Mouse (Mus musculus) embryonic facial prominence, embryonic 10.5 days (tissue): ENCODE measurements around the gene Pcgf1. TPM values are rescaled to one million over a fixed set of nuclear protein-coding genes. Genes with fewer than 3 reads are reported as not detected.

ENCODE experiments used
- DNase-seq: peaks from one replicate; pipeline ENCODE4 v3.0.0-alpha.2; 2017; ENCODE audit warnings: low spot score
- H3K27ac ChIP-seq: fragments of 300-500 bp; sonication (generic); replicated peaks from 2 replicates; pipeline ENCODE4 v1.5.1; 2016; ENCODE audit warnings: mild to moderate bottlenecking
- H3K27me3 ChIP-seq: fragments of 300-500 bp; sonication (generic); replicated peaks from 2 replicates; pipeline ENCODE4 v1.6.1; 2016; ENCODE audit warnings: low read depth, mild to moderate bottlenecking; ENCODE audit not compliant: poor library complexity, severe bottlenecking
- H3K36me3 ChIP-seq: fragments of 300-500 bp; sonication (generic); replicated peaks from 2 replicates; pipeline ENCODE4 v1.6.1; 2016; ENCODE audit warnings: mild to moderate bottlenecking, moderate library complexity
- H3K4me1 ChIP-seq: fragments of 300-500 bp; sonication (generic); 2 replicates; pipeline ENCODE4 v1.6.1; 2016
- H3K4me3 ChIP-seq: fragments of 300-500 bp; sonication (generic); 2 replicates; pipeline ENCODE4 v1.5.1; 2016; ENCODE audit warnings: mild to moderate bottlenecking, moderate library complexity
- H3K9me3 ChIP-seq: fragments of 300-500 bp; sonication (generic); 2 replicates; pipeline ENCODE4 v1.6.1; 2016; ENCODE audit warnings: mild to moderate bottlenecking
- WGBS: fragments of 180-500 bp; shearing (Covaris S2); methylation state at CpG from one replicate; pipeline ENCODE4 v1.1.7; 2016; 5-methylcytosine and 5-hydroxymethylcytosine counted together
- polyA plus RNA-seq: library from polyadenylated mRNA; unstranded; fragments of >200 nt; fragmentation: Nextera tagmentation; extraction: Ambion mirVana; gene quantifications from 2 replicates; pipeline ENCODE4 v1.2.1, GENCODE M21; 2016

Gene Pcgf1
- 45.7 and 49.5 TPM in 2 replicates for polyA plus RNA-seq

DNA sequence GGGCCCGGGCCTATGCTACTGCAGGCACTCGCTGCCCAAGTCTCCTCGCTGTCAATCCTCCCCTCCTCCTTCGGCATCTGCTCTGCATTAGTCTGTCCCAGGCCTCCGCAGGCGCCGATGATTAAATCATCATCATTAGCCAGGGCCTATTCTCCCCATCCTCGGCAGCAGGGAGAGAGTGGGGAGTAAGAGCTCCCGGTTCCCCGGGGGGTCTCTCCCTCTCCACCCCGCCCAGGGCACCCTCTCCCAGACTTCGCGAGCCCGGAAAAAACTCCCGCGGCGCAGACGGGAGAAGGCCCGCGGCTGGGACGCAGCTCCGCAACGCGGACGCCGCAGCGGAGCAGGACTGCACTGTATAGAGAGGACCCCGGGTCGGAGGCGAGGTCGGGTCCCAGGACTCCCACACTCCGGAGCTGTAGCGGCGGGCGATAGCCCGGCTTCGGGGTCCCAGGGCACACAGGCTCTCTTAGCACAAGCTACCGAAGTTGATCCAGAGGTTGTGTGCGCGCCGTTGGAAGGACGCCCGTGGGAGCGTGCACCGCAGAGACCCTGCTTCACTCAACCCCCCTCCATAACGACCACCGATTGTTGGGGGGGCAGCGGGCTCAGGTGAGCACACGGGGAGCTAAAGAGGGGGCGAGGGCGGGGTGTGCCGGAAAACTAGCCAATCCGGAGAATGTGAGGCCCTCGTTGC is at the start of gene Pcgf1:
Gene Pcgf1, plus strand, starts transcription at position 240 of the 694 bp plus-strand sequence.
- peaks cover 71% of the 10 kb centered on the region for H3K27me3 ChIP-seq
- no peaks in the 10 kb centered on the region for H3K9me3 ChIP-seq
- peak within 1 kb of the TSS; percentile 95 for H3K27ac ChIP-seq
- peaks cover 21% of the 10 kb centered on the region for H3K4me1 ChIP-seq
- peak; percentile 81 for DNase-seq
- under 1% methylated on average over 54 of the region's 54 CpGs for WGBS
- peak within 1 kb of the TSS; percentile 87 for H3K4me3 ChIP-seq
- H3K36me3 ChIP-seq = peaks cover 30% of the 10 kb centered on the region

DNA sequence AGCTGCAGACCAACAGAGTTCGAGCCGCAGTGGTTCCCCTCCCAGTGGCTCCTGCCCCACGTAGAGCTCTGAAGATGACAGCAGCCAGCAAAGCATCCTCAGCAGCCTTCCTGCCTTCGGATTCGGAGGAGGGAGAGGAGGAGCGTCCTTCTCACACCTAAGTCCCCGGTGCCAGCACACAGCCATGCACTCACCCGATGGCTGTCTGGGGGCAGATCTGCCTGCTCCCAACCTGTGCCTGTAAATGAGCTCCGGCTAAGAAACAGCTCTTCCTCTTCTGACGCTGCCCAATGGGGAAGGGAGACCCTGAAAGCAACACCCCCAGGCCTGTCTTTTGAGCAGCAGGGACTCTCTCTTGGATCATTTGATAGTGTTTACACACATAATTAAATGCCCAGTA is 47.9 kb upstream of the Pcgf1 start:
- Histone ChIP-seq H3K27me3 (peaks cover 72% of the 10 kb centered on the region), H3K36me3 (peaks cover 10% of the 10 kb centered on the region; the same call in 1 of the 2 replicates), H3K27ac (no peak overlapping the region), H3K4me3 (no peak overlapping the region), H3K4me1 (peaks cover 63% of the 10 kb centered on the region), H3K9me3 (no peaks in the 10 kb centered on the region)
- no peak for DNase-seq
- WGBS = 11% methylated on average over 10 of the region's 10 CpGs

GRCm38 (mm10) chr6:83031111-83031510 is 46.6 kb upstream of the Pcgf1 start:
- H3K4me3 ChIP-seq = no peak overlapping the region
- H3K9me3 ChIP-seq = no peaks in the 10 kb centered on the region
- WGBS = 54% methylated on average over 7 of the region's 7 CpGs
- no peak for DNase-seq
- H3K27ac ChIP-seq = no peak overlapping the region
- H3K4me1 ChIP-seq = peaks cover 71% of the 10 kb centered on the region
- peaks cover 84% of the 10 kb centered on the region for H3K27me3 ChIP-seq
- H3K36me3 ChIP-seq = peaks cover 10% of the 10 kb centered on the region; the same call in 1 of the 2 replicates

GRCm38 (mm10) chr6:83031921-83032590 is 45.6 kb upstream of the Pcgf1 start:
- Histone ChIP-seq H3K4me3 (peak overlapping the region; percentile 63), H3K9me3 (no peaks in the 10 kb centered on the region), H3K27me3 (peaks cover 87% of the 10 kb centered on the region), H3K36me3 (peaks cover 10% of the 10 kb centered on the region; the same call in 1 of the 2 replicates), H3K4me1 (peaks cover 71% of the 10 kb centered on the region), H3K27ac (no peak overlapping the region)
- no peak for DNase-seq
- 11% methylated on average over 18 of the region's 18 CpGs for WGBS

GRCm38 (mm10) chr6:83032769-83033191 is 44.9 kb upstream of the Pcgf1 start:
- H3K27ac ChIP-seq = peak overlapping the region; percentile 86
- H3K36me3 ChIP-seq = peaks cover 10% of the 10 kb centered on the region; the same call in 1 of the 2 replicates
- H3K4me1 ChIP-seq = peaks cover 66% of the 10 kb centered on the region
- WGBS = under 1% methylated on average over 31 of the region's 31 CpGs
- H3K27me3 ChIP-seq = peaks cover 87% of the 10 kb centered on the region
- H3K4me3 ChIP-seq = peak overlapping the region; percentile 63
- peak; percentile 84 for DNase-seq
- no peaks in the 10 kb centered on the region for H3K9me3 ChIP-seq

- peak; percentile 86 for DNase-seq
These were observed 44.2 kb upstream of the Pcgf1 start, which contains the start of the genes Dok1 and Loxl3 for GRCm38 (mm10) chr6:83033249-83034185. Dok1 (minus strand) TSS chr6:83033471. Loxl3 (plus strand) TSS chr6:83034173.

GRCm38 (mm10) chr6:83034463-83035055 is 43.1 kb upstream of the Pcgf1 start:
- DNase-seq = no peak
- peak overlapping the region; percentile 63 for H3K4me3 ChIP-seq
- H3K4me1 ChIP-seq = peaks cover 63% of the 10 kb centered on the region
- H3K27ac ChIP-seq = peak overlapping the region; percentile 86
- 13% methylated on average over 5 of the region's 5 CpGs for WGBS
- peaks cover 10% of the 10 kb centered on the region; the same call in 1 of the 2 replicates for H3K36me3 ChIP-seq
- no peaks in the 10 kb centered on the region for H3K9me3 ChIP-seq
- peaks cover 76% of the 10 kb centered on the region for H3K27me3 ChIP-seq

More at GRCm38 (mm10) chr6:83033249-83034185, 44.2 kb upstream of the Pcgf1 start, which contains the start of the genes Dok1 and Loxl3:
- Histone ChIP-seq H3K36me3 (peaks cover 10% of the 10 kb centered on the region; the same call in 1 of the 2 replicates), H3K9me3 (no peaks in the 10 kb centered on the region), H3K4me1 (peaks cover 64% of the 10 kb centered on the region), H3K27ac (peak within 1 kb of the TSS; percentile 86), H3K27me3 (peaks cover 86% of the 10 kb centered on the region), H3K4me3 (peak within 1 kb of the TSS; percentile 63)
- under 1% methylated on average over 51 of the region's 51 CpGs for WGBS

- Histone ChIP-seq H3K4me3 (no peak overlapping the region), H3K27ac (no peak overlapping the region), H3K9me3 (no peaks in the 10 kb centered on the region), H3K27me3 (peaks cover 53% of the 10 kb centered on the region), H3K36me3 (no peaks in the 10 kb centered on the region), H3K4me1 (peaks cover 44% of the 10 kb centered on the region)
- WGBS = 82% methylated on average over 8 of the region's 8 CpGs
- no peak for DNase-seq
These were observed 40.5 kb upstream of the Pcgf1 start for GRCm38 (mm10) chr6:83037188-83037587.

DNA sequence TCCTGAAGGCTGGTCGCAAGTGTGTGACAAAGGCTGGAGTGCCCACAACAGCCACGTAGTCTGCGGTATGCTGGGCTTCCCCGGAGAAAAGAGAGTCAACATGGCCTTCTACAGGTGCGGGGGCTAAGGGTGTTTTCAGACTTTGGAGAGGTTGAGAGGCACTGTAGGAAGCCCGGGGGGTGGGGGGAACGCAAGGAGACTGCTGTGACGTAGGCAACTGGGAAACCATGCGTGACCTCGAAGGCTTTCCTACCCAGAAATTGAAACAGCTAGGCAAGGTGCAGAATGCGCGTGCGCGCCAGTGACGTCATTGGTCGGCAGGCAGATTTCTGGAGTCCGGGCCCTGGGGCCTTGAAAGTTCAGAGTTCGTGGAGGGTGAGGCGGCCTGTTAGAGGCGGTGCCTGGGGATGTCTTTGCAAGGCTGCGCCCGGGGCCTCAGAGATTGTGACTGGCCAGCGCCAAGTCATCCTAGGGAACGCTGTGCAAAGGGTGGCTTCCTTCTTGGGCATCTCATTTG is 39.1 kb upstream of the Pcgf1 start:
- Histone ChIP-seq H3K36me3 (no peaks in the 10 kb centered on the region), H3K27ac (peak overlapping the region; percentile 68; the same call in 1 of the 2 replicates), H3K4me1 (peaks cover 31% of the 10 kb centered on the region), H3K9me3 (no peaks in the 10 kb centered on the region), H3K27me3 (peaks cover 47% of the 10 kb centered on the region), H3K4me3 (peak overlapping the region; percentile 48)
- peak; percentile 90 for DNase-seq
- WGBS = 10% methylated on average over 24 of the region's 24 CpGs

GRCm38 (mm10) chr6:83040601-83041000 is 37.1 kb upstream of the Pcgf1 start:
- no peak overlapping the region for H3K4me3 ChIP-seq
- peaks cover 23% of the 10 kb centered on the region for H3K4me1 ChIP-seq
- no peaks in the 10 kb centered on the region for H3K36me3 ChIP-seq
- H3K9me3 ChIP-seq = no peaks in the 10 kb centered on the region
- DNase-seq = no peak
- 77% methylated on average over 5 of the region's 5 CpGs for WGBS
- peaks cover 33% of the 10 kb centered on the region for H3K27me3 ChIP-seq
- H3K27ac ChIP-seq = no peak overlapping the region

DNA sequence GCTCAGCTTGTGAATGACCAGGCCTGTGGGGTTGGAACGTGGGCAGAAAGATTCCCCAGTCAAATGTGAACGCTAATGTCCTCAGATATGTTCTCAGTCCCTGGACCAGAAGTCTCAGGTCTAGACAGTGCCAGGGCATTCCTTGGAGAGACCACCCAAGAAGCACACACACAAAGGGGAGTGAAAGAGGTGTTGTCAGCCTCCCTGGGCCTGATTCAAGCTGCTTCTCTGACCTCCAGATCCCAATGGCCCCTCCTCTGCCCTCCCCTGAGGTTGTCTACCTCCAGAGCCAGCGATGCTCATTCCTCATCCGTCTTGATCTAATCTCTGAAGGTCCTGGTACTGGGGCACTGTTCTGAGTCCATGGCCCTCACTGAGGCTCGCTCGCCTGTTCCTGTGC is 34.1 kb upstream of the Pcgf1 start:
- no peak overlapping the region for H3K27ac ChIP-seq
- peaks cover 18% of the 10 kb centered on the region for H3K4me1 ChIP-seq
- H3K4me3 ChIP-seq = no peak overlapping the region
- H3K27me3 ChIP-seq = peaks cover 4% of the 10 kb centered on the region; the same call in 1 of the 2 replicates
- no peaks in the 10 kb centered on the region for H3K36me3 ChIP-seq
- 64% methylated on average over 6 of the region's 6 CpGs for WGBS
- no peaks in the 10 kb centered on the region for H3K9me3 ChIP-seq
- DNase-seq = no peak
